Mouse (Mus musculus) E14TG2a.4 (cell line): ENCODE data around the gene Fam118a.

Source experiments
- CTCF ChIP-seq: conservative IDR thresholded peaks from 2 replicates; pipeline ENCODE4 v1.5.1; 2014; ENCODE audit warnings: low read length
- NANOG ChIP-seq: IDR thresholded peaks from 2 replicates; pipeline ENCODE4 v1.6.1; 2014; ENCODE audit warnings: borderline replicate concordance, low read length, mixed read lengths
- POU5F1 ChIP-seq: IDR thresholded peaks from 2 replicates; pipeline ENCODE4 v1.6.1; 2014; ENCODE audit warnings: low read length, borderline replicate concordance

DNA sequence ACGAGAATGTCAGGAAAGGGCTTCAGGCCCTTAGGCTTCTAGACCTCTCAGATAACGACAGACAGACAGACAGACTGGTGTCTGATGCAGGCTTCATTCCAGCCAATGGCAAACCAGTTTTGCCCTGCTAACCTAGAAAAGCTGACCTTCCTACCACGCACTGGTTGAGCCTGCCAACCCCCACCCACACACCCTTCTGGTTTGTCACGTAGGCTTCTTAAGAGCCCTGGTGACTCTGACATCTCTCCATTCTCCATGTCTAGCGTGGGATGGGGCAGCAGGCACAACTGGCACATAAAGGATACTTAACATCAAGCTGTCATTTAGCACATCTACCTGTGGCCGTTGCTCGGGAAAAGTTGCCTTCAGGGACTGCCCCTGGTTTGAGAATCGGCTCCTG is 19.1 kb upstream of the Fam118a start:
- no peak for TF ChIP-seq CTCF
- TF ChIP-seq NANOG: no peak
- no peak for TF ChIP-seq POU5F1
